Mouse (Mus musculus) gastrocnemius, postnatal 4 days (tissue): ENCODE results near the gene Spata7. TPM values are rescaled to one million over a fixed set of nuclear protein-coding genes. Genes with fewer than 3 reads are reported as not detected.

ENCODE experiments used
- total RNA-seq, 2 experiments: library from RNA; stranded (reverse); gene quantifications; 2 replicates each; pipeline ENCODE4 v1.2.3; 2021

Gene Spata7
- total RNA-seq, 2 experiments from 2014 or later, result 6.0 to 7.0 TPM

Other genes with a start within 250 kb of the Spata7 start
- gene Kcnk10, start 49.8 kb upstream of the Spata7 start, total RNA-seq, result under 1 TPM; 0.18 to 0.25 TPM
- gene Ptpn21, start 109.2 kb downstream of the Spata7 start, total RNA-seq, result 10 to 100 TPM; 53.4 to 56.0 TPM
- gene Zc3h14, start 118.8 kb downstream of the Spata7 start, total RNA-seq, result 10 to 100 TPM; 67.9 to 75.1 TPM